Mouse (Mus musculus) WW6 (cell line): ENCODE measurements around the gene Ostm1.

Experiments used
- DNase-seq: peaks from one replicate; pipeline ENCODE4 v3.0.0-alpha.2; 2013; ENCODE audit warnings: low read depth, low spot score

The Ostm1 gene

DNA sequence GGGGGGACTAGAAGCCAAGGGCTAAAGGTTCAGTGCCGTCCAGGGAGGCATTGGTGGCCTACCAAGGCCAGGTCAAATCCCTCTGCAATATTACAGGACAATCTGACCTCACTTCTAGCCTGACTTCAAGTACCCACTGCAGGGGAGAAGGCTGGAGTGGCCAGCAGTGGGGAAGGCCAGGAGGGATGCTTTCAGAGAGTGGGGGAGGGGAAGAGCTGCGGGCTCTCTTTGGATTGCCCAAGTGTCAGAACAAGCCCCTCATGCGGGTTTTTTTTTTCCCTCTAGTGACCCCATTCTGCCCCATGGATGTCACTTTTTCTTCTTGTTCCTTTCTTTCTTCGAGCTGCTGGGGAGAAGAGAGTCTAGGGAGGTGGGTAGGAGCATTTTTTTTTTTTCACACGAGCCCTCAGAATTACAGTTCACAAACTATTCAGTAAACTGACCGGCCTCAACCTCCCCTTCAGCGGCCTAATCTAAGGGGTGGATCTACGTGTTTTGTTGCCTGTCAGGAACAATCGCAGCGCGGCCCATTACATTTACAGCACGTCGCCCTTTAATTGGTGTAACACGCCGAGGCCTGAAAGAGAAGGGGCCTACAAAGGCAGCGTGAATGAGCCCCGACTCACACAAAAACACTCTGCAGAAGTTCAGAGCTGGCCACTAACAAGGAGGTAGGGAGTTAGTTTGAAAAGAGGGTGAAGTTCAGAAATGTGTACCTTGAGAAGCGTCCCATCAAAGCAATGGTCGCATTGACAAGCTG, 47.2 kb downstream of the Ostm1 start:
- no peak for DNase-seq

DNA sequence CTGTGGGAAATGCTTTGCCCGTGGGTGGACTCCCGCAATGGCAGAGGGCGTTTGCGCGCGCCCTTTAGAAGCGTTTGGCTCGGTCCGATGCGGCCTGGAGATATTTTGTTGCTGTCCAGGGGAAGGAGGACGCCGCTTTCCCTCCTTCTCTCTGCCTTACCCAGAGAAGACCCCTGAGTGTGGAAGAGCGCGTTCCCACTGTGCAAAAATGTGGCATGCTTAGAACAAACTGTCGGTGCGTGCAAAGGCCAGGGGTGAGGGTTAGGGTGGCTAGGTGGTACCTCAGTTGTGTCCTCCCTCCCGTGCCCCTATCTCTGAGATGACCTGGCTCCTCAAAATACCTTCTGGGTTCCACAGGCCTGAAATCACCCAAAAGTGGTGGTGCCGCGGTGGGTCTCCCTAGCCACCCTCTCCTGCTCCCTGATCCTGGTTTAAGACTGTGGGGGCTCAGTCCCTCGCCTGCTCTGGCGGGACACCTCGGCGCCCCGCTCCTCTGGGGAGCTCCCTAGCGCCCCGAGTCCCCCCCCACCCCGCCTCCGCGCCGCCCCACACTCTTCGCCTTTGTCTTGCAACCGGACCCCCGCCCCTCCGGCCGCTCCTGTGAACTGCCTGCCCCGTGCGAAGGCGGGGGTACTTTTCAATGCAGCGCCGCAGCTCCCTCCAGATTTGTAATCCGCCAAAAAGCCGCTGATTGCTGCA, 48.3 kb downstream of the Ostm1 start:
- DNase-seq, result no peak

DNA sequence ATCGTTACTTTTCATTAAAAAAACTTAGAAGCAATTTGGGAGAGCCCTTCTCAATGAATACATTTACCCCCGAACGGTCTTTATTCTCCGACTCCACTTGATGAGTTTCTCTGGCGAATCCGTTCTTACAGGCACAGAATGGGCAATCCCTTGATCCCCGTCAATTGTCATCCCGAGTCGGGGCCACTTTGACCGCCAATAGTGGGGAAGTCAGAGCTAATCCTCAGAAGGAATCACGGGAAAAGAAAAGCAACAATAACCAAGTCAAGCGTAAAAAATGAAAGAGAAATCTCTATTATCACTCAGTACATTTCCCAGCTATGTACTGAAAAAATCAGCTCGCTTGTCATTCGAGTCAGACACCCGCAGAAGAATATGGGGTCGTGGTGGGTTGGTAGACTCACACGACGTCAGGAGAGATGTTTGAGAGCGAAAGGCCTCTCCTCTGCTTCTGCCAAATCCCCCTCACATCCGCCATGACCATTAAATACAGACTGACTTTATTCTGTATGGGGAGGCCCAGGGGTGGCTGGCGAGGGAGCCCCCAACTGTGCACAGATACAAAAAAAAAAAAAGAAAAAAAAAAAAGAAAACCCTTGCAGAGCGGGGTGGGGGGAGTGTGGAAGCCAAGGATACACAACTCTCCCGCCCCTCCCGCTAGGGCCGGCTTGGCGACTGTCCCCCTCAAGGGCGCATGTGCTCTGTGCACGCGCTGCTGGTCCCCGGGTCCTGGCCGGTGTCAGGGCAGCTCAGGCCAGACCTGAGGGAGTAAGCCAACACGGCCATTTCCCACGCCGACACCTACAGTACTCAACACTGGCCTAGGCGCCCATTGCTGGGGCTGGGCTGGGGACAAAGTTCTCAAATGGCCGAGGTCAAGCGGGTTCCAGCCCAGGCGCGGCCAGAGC, 49.1 kb downstream of the Ostm1 start:
- DNase-seq, result no peak

DNA sequence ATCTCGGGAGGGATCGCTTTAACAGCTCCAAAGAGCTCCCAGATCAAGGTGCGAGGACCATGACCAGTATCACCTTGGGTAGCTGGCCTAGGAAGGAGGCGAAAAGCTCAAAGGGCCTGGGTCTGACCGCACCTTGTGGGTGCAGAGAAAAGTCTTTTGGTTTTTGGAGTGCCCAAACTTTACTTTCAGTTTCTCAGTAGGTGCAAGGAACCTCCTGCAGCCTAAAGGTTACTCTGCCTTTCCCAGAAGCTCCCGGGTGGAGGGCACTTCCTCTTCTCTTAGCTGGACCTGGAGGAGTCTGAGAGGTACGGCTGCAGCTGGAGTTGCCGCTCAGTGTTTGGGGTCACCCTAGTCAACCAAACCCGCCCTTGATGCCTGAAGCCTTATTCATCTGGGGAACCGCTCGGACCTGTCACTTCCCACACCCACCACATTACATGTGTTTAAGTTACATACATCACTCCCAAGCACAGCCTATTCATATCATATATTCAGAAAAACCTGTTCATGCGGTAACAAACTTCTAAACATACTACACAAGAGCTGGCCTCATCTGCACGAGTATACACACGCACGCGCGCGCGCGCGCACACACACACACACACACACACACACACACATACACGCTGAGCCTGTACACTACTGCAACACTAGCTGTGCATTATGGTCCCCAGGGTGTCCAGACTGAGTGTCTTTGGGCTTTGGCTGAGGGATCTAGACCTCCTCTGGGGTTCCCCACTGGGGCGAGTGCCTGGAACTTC, 49.9 kb downstream of the Ostm1 start:
- no peak for DNase-seq

DNA sequence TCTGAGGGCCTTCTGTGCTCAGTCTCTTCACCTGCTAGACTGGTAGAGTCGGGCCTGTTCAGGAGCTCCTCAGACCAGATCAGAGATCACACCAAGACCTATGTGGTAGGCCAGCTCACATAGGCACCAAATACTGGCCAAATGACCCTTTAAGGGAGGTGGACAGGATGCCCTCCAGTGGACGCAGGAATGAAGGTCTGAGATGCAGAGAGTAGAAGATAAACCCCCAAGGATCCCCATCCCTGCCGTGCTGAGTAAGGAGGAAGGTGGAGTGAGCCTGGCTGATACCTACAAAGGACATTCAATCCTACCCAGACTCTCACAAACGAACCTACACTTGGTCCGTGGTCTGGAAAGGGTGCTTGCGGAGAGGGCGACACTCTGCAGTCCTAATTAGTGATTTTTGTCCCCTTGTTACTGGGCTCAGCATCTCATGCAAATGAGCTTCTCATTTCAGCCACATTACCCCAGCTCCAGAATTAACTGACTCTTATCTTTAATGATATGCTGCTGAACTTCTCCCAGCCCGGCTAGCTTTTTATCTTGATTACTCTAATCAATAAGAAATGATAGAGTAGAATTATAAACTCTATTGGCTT, 50.6 kb downstream of the Ostm1 start:
- no peak for DNase-seq

DNA sequence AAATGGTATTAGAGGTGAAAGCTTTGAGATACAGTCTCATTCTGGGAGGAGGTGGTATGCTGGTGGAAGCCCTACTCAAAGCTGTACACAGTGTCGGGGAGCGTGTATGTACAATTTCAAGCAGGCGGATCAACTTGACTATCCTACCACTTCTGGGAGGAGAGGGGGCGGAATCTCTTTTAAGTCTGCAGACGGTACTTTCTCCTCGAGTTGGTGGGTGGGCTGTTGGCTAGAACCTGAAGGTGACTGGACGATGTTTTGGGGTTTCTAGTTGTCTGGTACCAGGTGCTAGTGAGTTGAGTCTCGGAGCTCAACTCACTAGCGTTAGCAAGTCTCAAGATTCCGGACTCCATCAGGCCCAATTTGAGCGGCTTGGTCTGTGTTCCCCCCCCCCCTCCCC, 51.4 kb downstream of the Ostm1 start:
- no peak for DNase-seq

DNA sequence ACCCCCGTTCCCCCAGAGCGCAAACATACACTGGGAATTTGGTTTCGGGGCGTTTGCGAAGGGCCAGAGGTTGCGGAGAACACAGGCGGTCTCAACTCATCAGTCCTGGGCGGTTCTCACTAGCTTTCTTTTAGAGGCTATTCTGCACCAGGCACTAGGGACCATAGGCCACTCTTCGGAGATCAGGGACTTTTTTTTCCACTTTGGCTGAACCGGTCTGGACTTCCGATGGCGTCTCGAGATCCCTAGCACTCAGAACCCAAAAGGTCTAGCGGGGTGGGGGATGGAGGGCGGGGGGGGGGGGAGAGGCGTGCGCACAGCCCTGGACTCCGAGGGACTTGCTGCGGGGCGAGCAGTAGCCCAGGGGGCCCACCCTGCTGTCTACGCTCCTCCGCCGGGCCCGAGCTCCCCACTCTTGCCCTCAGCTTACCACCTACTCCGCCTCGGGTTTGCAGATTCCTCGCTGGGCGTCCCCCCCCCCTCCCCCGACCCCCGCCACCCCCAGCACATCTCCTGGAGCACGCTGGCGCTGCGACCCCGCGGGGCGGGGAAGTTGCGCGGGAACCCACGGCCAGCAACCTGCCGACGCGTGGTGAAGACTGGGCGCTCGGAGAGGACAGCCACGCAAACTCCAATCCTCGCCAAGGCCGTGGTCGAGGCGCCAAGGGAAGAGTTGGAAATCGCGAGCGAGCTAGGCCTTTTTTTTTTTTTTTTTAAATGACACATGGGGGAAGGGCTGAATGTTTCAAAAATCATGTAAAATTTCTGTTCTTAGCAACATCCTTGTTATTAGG, 52.1 kb downstream of the Ostm1 start:
- no peak for DNase-seq

DNA sequence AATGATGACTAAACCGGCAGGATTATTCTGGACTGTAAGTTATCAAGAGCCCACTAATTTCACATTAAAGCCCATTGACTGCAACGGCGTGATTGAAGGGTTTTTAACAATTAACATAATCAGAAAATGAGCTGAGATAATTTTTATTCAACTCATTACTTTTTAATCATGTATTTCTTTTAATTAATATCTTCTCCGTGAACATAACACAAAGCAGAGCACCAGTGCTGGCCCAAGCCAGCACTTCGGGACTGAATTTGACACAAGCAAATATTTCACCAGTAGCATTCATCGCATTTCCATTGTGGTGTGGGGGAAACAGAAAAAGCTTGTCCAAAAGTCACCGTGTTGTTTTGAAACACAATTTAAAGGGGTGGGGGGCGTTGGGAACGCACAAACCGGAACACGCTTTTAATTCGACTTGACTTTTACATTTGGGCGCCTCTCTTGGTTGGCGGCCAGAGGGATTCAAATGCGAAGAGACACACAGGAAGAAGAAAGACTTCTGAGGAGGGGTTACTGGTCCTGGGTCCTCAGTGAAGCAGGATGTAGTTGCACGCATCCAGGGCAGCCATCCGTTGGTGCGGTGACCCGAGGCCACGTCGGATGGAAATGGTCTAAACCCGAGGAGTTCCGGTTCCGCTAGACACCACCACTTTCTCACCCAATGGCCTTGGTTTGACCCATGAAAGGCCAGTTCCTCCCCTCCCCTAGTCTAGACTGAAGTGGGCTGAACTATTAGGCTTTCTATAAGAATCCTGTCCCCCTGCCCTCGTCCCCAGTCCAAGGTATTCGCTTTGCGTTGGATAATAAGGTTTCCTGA, 52.9 kb downstream of the Ostm1 start:
- no peak for DNase-seq

DNA sequence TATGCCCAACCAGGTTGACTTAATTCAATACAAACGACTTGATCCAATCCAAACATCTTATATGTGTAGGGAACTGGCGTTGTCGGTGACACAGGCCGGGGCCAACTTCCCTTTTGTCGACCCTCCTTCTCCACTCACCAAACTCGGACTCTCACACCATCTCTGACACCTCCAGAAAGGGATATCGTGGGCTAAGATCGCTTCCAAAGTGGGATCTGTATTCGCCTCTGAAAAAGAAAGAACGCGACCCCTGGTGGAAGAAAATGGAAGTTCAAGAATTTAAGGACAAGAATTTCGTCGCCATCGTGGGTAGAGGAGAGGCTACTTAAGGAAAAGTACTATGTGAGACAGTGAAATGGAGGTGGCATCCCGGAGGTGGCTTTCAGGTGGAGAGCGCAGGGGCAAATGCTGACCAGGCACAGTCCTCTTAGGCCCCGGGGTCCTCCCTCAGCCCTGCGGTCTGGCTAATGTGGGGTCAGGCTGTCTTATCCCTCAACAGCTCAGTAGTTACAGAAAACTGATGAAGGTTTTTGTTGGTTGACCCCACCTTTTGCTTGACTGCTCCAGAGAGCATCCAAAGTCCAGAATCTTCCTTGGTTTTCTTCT, 53.7 kb downstream of the Ostm1 start:
- peak; percentile 71 for DNase-seq

DNA sequence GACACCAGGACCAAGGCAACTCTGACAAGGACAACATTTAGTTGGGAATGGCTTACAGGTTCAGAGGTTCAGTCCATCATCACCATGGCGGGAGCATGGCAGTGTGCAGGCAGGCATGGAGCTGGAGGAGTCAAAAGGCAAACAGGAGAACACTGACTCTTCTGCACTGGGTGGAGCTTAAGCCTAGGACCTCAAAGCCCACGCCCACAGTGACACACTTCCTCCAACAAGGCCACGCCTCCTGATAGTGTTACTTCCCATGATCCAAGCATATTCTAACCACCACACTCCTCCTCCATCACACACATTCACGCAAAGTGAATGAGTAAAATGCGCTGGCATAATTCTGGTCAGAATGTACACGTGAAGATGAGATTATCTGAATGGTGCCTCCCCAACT, 56.2 kb downstream of the Ostm1 start:
- DNase-seq, result no peak

DNA sequence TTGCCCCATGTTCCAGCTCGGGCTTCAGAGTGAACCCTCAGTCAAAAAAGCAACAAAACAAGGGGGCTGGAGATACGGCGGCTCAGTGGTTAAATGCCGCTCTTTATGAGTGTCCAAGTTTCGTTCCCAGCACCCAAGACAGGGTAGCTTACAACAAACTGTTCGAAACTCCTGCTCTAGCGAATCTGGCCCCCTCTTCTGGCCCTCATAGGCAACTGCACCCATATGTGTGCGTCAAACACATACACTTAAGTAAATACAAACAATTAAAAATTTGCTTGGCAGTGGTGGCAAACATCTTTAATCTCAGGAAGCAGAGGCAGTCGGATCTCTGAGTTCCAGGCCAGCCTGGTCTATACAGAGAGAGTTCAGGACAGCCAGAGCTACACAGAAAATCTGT, 60.0 kb downstream of the Ostm1 start:
- DNase-seq, result no peak

DNA sequence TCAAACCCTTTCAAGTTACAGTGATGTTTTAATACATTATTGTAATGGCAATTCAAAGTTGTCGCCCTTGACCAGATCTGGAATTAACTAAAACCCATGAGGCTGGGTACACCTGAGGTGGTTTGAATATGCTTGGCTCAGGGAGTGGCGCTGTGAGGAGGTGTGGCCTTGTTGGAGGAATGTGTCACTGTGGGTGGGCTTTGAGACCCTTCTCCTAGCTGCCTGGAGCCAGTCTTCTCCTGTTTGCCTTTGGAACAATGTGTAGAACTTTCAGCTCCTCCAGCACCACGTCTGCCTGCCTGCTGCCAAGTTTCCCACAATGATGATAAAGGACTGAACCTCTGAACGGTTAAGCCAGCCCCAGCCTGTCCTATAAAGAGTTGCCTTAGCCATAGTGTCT, 62.7 kb downstream of the Ostm1 start:
- peak; percentile 49 for DNase-seq

DNA sequence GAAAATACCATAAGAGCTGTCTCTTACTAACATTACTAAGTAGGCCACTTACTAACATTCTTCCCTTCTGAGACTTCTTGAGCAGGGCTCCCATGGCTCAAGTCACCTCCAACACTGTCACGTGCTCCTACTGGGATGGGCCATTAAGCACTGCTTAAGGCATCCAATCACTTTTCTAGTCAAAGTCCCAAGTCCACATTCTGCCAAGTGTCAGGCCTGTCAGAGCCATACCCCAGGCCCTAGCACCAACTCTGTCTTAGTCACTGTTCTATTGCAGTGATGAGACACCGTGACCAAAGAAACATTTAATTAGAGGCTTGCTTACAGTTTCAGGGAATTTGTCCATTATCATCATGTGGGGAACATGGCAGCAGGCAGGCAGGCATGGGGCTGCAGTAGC, 78.3 kb downstream of the Ostm1 start:
- no peak for DNase-seq

DNA sequence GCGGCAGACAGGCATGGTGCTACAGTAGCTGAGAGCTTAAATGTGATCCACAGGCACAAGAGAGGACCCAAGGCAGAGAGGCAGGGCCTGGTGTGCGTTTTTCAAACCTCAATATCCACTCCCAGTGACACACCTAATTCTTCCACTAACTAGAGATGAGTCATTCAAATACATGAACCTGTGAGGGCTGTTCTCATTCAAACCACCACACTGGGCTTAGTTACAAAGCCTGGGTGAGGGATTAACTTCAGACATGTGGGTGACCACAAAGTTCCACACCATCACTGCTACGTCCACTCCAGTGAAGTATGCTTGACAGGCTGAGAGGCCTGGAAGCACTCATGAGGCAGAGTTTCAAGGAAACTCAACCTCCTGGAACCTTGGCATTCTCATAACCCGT, 86.3 kb downstream of the Ostm1 start:
- DNase-seq, result no peak

DNA sequence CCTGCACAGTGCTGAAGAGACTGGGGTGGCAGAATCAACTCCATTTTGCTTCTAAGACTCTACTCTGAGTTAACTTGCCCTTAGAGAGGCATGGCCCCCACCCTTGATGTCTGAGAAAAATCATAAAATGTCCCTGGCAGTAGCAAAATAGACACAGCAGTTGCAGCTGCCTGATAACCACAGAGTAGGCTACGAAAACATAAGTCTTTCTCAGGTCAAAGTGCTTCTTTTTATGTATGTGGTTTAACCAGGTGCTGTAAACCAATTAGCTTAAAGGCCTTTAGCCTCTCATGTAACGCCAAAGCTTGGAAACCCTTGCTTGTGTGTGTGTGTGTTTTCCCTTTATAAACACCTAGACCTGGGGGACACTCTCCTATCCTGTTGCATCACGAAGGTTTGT, 89.2 kb downstream of the Ostm1 start:
- no peak for DNase-seq

DNA sequence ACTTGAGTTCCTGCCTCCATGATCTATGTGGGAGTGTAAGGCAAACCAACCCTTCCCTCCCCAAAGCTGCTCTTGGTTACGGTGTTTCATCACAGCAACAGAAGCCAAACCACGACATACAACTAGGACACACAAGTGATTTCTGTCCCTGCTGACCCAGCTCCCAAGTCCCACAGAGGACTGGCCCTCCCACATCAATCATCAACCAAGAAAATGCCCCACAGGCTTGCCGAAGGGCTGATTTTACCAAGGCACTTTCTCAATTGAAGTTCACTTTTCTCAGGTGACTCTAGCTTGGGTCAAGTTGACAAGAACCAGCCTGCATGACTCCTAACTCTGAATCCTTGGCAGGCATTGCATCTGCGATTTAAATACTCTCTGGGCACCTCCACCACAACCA, 91.9 kb downstream of the Ostm1 start:
- no peak for DNase-seq

DNA sequence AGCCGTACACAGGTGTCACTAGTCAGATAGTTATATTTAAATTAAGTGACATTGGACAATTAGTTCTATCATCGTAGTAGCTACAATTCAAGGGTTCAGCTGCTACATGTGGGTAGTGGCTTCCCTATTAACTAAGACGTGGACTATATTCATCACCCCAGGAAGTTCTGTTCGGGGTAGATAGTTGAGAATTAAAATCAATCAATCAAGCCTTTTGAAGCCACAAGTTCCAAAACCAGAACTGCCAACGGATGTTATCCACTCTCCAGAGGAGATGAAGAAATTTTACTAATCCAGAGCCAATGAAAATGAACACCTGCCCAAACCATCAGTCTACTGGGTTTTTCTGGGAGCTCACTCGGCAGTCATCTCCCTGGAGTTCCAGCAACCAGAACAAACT, 94.7 kb downstream of the Ostm1 start:
- no peak for DNase-seq

DNA sequence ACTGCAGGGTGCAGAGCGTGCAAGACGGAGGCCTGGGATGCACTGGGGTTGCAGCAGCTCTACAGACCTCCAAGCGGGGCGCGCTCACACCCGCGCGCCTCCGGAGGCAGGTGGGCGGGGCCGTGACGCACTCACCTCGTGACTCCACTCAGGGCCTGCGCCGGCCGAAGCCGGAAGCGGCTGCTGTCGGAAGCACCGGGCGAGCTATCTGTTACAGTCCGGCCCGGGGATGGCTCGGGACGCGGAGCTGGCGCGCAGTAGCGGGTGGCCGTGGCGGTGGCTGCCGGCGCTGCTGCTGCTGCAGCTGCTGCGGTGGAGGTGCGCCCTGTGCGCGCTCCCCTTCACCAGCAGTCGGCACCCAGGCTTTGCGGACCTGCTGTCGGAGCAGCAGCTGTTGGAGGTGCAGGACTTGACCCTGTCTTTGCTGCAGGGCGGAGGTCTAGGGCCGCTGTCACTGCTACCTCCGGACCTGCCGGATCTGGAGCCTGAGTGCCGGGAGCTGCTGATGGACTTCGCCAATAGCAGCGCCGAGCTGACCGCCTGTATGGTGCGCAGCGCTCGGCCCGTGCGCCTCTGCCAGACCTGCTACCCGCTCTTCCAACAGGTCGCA, 95.2 kb downstream of the Ostm1 start:
- peak; percentile 85 for DNase-seq

DNA sequence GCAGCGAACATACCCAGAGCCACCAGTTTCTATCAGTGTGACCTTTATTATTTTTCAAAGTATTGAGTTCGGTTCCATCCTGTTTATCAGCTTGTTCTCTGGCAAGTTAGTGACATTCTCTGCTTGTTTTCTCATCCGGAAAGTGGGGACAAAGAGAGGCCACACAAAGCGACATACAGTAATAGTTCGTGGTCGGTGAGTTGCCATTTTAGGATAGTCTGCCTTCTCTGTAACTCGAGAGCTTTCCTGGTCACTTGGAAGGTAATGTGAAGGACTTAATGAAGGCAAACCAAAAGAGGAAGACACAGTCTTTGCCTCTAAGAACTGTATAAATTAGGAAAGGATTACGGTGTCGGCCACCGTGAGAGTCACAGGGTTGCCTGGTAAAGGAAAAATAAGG, 96.0 kb downstream of the Ostm1 start:
- no peak for DNase-seq
